Mouse (Mus musculus) heart, embryonic 14.5 days (tissue): Measurements from ENCODE around the gene Mpeg1. TPM values are rescaled to one million over a fixed set of nuclear protein-coding genes. Genes with fewer than 3 reads are reported as not detected.

Experiments used
- ATAC-seq: fragments of 200-750 bp; cut with Nextera tagmentation; 2 replicates; pipeline ENCODE4 v1.8.0; 2017; ENCODE audit warnings: low read depth, moderate TSS enrichment; ENCODE audit not compliant: insufficient number of reproducible peaks, insufficient read depth, low FRiP score
- H3K27ac ChIP-seq, 2 experiments: fragments of 200-500 bp in 1 of 2; fragments of 300-500 bp in 1 of 2; sonication (generic) in 1 of 2; replicated peaks in 1 of 2; 2 replicates each; pipeline ENCODE4 v1.5.1; 2012 to 2014; ENCODE audit warnings: low read depth in 2 of 2, low read length in 2 of 2, control low read depth in 1 of 2, mild to moderate bottlenecking in 1 of 2, mixed read lengths in 1 of 2; ENCODE audit not compliant: control insufficient read depth in 1 of 2, insufficient read depth in 1 of 2
- H3K27me3 ChIP-seq: fragments of 300-500 bp; sonication (generic); 2 replicates; pipeline ENCODE4 v1.6.1; 2014; ENCODE audit warnings: mild to moderate bottlenecking, low read length, control low read depth; ENCODE audit not compliant: control insufficient read depth, insufficient read depth
- H3K36me3 ChIP-seq: fragments of 300-500 bp; sonication (generic); 2 replicates; pipeline ENCODE4 v1.6.1; 2014; ENCODE audit warnings: mild to moderate bottlenecking, control low read depth, low read length, mixed read lengths; ENCODE audit not compliant: control insufficient read depth, insufficient read depth
- H3K4me1 ChIP-seq, 2 experiments: fragments of 200-500 bp in 1 of 2; fragments of 300-500 bp in 1 of 2; sonication (generic) in 1 of 2; 2 replicates each; pipeline ENCODE4 v1.6.1; 2012 to 2014; ENCODE audit warnings: low read length in 2 of 2, control low read depth in 1 of 2, mixed read lengths in 1 of 2; ENCODE audit not compliant: control insufficient read depth in 2 of 2, insufficient read depth in 2 of 2
- H3K4me2 ChIP-seq: fragments of 300-500 bp; sonication (generic); 2 replicates; pipeline ENCODE4 v1.6.1; 2014; ENCODE audit warnings: mild to moderate bottlenecking, low read length
- H3K4me3 ChIP-seq, 2 experiments: fragments of 200-500 bp in 1 of 2; fragments of 300-500 bp in 1 of 2; sonication (generic) in 1 of 2; 2 replicates each; pipeline ENCODE4 v1.5.1; 2012 to 2014; ENCODE audit warnings: low read length in 2 of 2, mild to moderate bottlenecking in 2 of 2, control low read depth in 1 of 2, low read depth in 1 of 2, moderate library complexity in 1 of 2; ENCODE audit not compliant: control insufficient read depth in 1 of 2, insufficient read depth in 1 of 2
- H3K9ac ChIP-seq: fragments of 300-500 bp; sonication (generic); 2 replicates; pipeline ENCODE4 v1.6.1; 2014; ENCODE audit warnings: mild to moderate bottlenecking, low read length
- H3K9me3 ChIP-seq: fragments of 300-500 bp; sonication (generic); 2 replicates; pipeline ENCODE4 v1.6.1; 2016; ENCODE audit warnings: low read length, control low read depth; ENCODE audit not compliant: control insufficient read depth
- WGBS: fragments of 180-500 bp; shearing (Covaris S2); extraction: QIAGEN DNeasy Blood & Tissue Kit; methylation state at CpG from one replicate; pipeline ENCODE4 v1.1.7; 2014; 5-methylcytosine and 5-hydroxymethylcytosine counted together
- polyA plus RNA-seq: library from polyadenylated mRNA; unstranded; fragments of >200 nt; fragmentation: Nextera tagmentation; extraction: Ambion mirVana; gene quantifications from 2 replicates; pipeline ENCODE4 v1.2.1, GENCODE M21; 2014

The Mpeg1 gene
- polyA plus RNA-seq, 1 experiment from 2014 or later: 0.95 TPM

- H3K27ac ChIP-seq: no peak within 1 kb of the TSS
Observed at GRCm38 (mm10) chr19:12427605-12428004, 33.0 kb upstream of the Mpeg1 start, which contains the start of gene Pfpl. Pfpl (plus strand) TSS chr19:12427905.

GRCm38 (mm10) chr19:12433033-12433432 lies 27.5 kb upstream of the Mpeg1 start:
- H3K4me3 ChIP-seq: no peak overlapping the region
- no peak for ATAC-seq
- 9% methylated on average over 2 of the region's 2 CpGs for WGBS
- no peak overlapping the region for H3K4me2 ChIP-seq
- H3K27ac ChIP-seq: no peak overlapping the region
- no peaks in the 10 kb centered on the region for H3K4me1 ChIP-seq
- H3K9me3 ChIP-seq: no peaks in the 10 kb centered on the region
- H3K27me3 ChIP-seq: no peaks in the 10 kb centered on the region
- no peaks in the 10 kb centered on the region for H3K36me3 ChIP-seq
- no peak overlapping the region for H3K9ac ChIP-seq

More at GRCm38 (mm10) chr19:12427605-12428004, 33.0 kb upstream of the Mpeg1 start, which contains the start of gene Pfpl:
- WGBS: 79% methylated on average over 6 of the region's 6 CpGs
- Histone ChIP-seq H3K9me3 (no peaks in the 10 kb centered on the region), H3K36me3 (no peaks in the 10 kb centered on the region), H3K27me3 (no peaks in the 10 kb centered on the region), H3K4me3 (no peak within 1 kb of the TSS), H3K9ac (no peak within 1 kb of the TSS), H3K4me1 (no peaks in the 10 kb centered on the region), H3K4me2 (no peak within 1 kb of the TSS)
- ATAC-seq: no peak

GRCm38 (mm10) chr19:12435011-12435416 lies 25.6 kb upstream of the Mpeg1 start:
- no peak overlapping the region for H3K4me2 ChIP-seq
- no peak overlapping the region for H3K4me3 ChIP-seq
- no peak for ATAC-seq
- H3K9ac ChIP-seq: no peak overlapping the region
- WGBS: 78% methylated on average over 4 of the region's 4 CpGs
- no peaks in the 10 kb centered on the region for H3K36me3 ChIP-seq
- H3K9me3 ChIP-seq: no peaks in the 10 kb centered on the region
- H3K27me3 ChIP-seq: no peaks in the 10 kb centered on the region
- H3K27ac ChIP-seq: no peak overlapping the region
- no peaks in the 10 kb centered on the region for H3K4me1 ChIP-seq

- Histone ChIP-seq H3K9me3 (no peaks in the 10 kb centered on the region), H3K4me1 (no peaks in the 10 kb centered on the region), H3K27ac (no peak overlapping the region), H3K9ac (no peak overlapping the region), H3K27me3 (no peaks in the 10 kb centered on the region), H3K4me2 (no peak overlapping the region), H3K4me3 (no peak overlapping the region), H3K36me3 (no peaks in the 10 kb centered on the region)
- no peak for ATAC-seq
- WGBS: 64% methylated on average over 4 of the region's 4 CpGs
Observed at GRCm38 (mm10) chr19:12435750-12436524, 24.6 kb upstream of the Mpeg1 start.

- Histone ChIP-seq H3K4me3 (no peak overlapping the region), H3K36me3 (no peaks in the 10 kb centered on the region), H3K4me2 (no peak overlapping the region), H3K9ac (no peak overlapping the region), H3K27ac (no peak overlapping the region), H3K4me1 (0 out of 4 replicates have a peak, but pooled peaks cover 0 to 5% of the 10 kb centered on the region in 2 experiments), H3K9me3 (no peaks in the 10 kb centered on the region), H3K27me3 (no peaks in the 10 kb centered on the region)
- 42% methylated on average over 1 of the region's 1 CpGs for WGBS
- no peak for ATAC-seq
Observed at GRCm38 (mm10) chr19:12439581-12439980, 21.0 kb upstream of the Mpeg1 start.

GRCm38 (mm10) chr19:12440103-12440725 lies 20.4 kb upstream of the Mpeg1 start:
- no peak for ATAC-seq
- Histone ChIP-seq H3K4me1 (0 out of 4 replicates have a peak, but pooled peaks cover 0 to 5% of the 10 kb centered on the region in 2 experiments), H3K36me3 (no peaks in the 10 kb centered on the region), H3K4me2 (no peak overlapping the region), H3K4me3 (no peak overlapping the region), H3K27me3 (no peaks in the 10 kb centered on the region), H3K9ac (no peak overlapping the region), H3K9me3 (no peaks in the 10 kb centered on the region), H3K27ac (no peak overlapping the region)
- 68% methylated on average over 5 of the region's 5 CpGs for WGBS

GRCm38 (mm10) chr19:12442560-12442959 lies 18.0 kb upstream of the Mpeg1 start:
- no peaks in the 10 kb centered on the region for H3K9me3 ChIP-seq
- H3K4me3 ChIP-seq: no peak overlapping the region
- no peak overlapping the region for H3K9ac ChIP-seq
- 0 out of 4 replicates have a peak, but pooled peaks cover 0 to 5% of the 10 kb centered on the region in 2 experiments for H3K4me1 ChIP-seq
- H3K27ac ChIP-seq: no peak overlapping the region
- no peaks in the 10 kb centered on the region for H3K27me3 ChIP-seq
- H3K4me2 ChIP-seq: peak overlapping the region; percentile 29; the same call in 1 of the 2 replicates
- WGBS: 65% methylated on average over 4 of the region's 4 CpGs
- no peak for ATAC-seq
- no peaks in the 10 kb centered on the region for H3K36me3 ChIP-seq
